Mouse (Mus musculus): ENCODE results near the gene Olfr424. TPM values are rescaled to one million over a fixed set of nuclear protein-coding genes. Genes with fewer than 3 reads are reported as not detected.

The Olfr424 gene
- total RNA-seq, 2 experiments from 2014 or later = not detected

Other genes with a start within 250 kb of the Olfr424 start
- under 1 TPM; 0.88 to 1.00 TPM for gene Ifi211, start 218.5 kb upstream of the Olfr424 start, total RNA-seq (2021)
- 1 to 10 TPM; 4.3 to 4.4 TPM for gene Mndal, start 189.0 kb upstream of the Olfr424 start, total RNA-seq (2021)
- gene Ifi203, start 188.8 kb upstream of the Olfr424 start, total RNA-seq (2021) = 1 to 10 TPM; 4.0 to 4.6 TPM
- gene Ifi202b, start 148.8 kb upstream of the Olfr424 start, total RNA-seq (2021) = not detected
- gene Ifi205, start 99.7 kb upstream of the Olfr424 start, total RNA-seq (2021) = 1 to 10 TPM; 2.2 to 5.5 TPM
- not detected for gene Olfr433, start 90.8 kb upstream of the Olfr424 start, total RNA-seq (2021)
- not detected for gene Olfr432, start 82.3 kb upstream of the Olfr424 start, total RNA-seq (2021)
- not detected for gene Olfr430, start 64.9 kb upstream of the Olfr424 start, total RNA-seq (2021)
- not detected for gene Olfr429, start 47.2 kb upstream of the Olfr424 start, total RNA-seq (2021)
- not detected for gene Olfr427, start 34.6 kb upstream of the Olfr424 start, total RNA-seq (2021)
- not detected for gene Olfr231, start 10.4 kb upstream of the Olfr424 start, total RNA-seq (2021)
- not detected for gene Olfr420, start 24.1 kb downstream of the Olfr424 start, total RNA-seq (2021)
- gene Spta1, start 41.3 kb downstream of the Olfr424 start, total RNA-seq (2021) = under 1 TPM; 0.33 to 0.35 TPM
- gene Olfr419, start 120.5 kb downstream of the Olfr424 start, total RNA-seq (2021) = not detected
- gene Mptx1, start 199.0 kb downstream of the Olfr424 start, total RNA-seq (2021) = not detected
- gene Olfr417, start 233.6 kb downstream of the Olfr424 start, total RNA-seq (2021) = not detected